12 mouse cellular contexts compared by ENCODE assay signal in genomic region chr4:75212396-75213175, GRCm38 (mm10).
DNase-seq lines count a peak whose midpoint lies in the region; ATAC-seq and TF ChIP-seq lines count a peak whose summit lies in the region.
"Had no signal": no experiment of that assay in that cellular context is flagged by ENCODE, and none has a peak within 500 bp of the region (broad histone marks: within the 10 kb centered on the region; RNA-seq: fewer than 3 reads in every experiment).

No protein-coding gene starts in this region.

- peak; percentile 28 for DNase-seq in R1 (ENCODE audit: low read depth, low spot score)
- DNase-seq in layer of hippocampus, adult 9-11 months: peak; percentile 71
- no peak for DNase-seq in urinary bladder, postnatal 36 days (ENCODE audit: low spot score in 2 of 2)
- no peak for DNase-seq in thymus, adult 2 months
- no peak for DNase-seq in adrenal gland, postnatal 25 days
- DNase-seq in urinary bladder, postnatal 14 days (ENCODE audit: low spot score): no peak
- DNase-seq: cerebellum, adult 11 months; kidney, postnatal 10 days; lung, embryonic 14.5 days had no signal

- peak; percentile 99 for ATAC-seq in frontal cortex, adult (ENCODE audit: low TSS enrichment)
- peak; percentile 97 for ATAC-seq in midbrain, embryonic 15.5 days (replicated peaks)

- no peak for TF ChIP-seq CTCF in thymus, adult 2 months (IDR thresholded peaks at IDR 0.05; ENCODE audit: borderline replicate concordance, control insufficient read depth, extremely low read depth, insufficient read depth, low read length, poor library complexity)

- TF ChIP-seq POLR2A in thymus, adult 2 months (IDR thresholded peaks at IDR 0.05; ENCODE audit: control insufficient read depth, extremely low read depth, insufficient read depth, low read length, poor library complexity): no peak

- H3K27me3 ChIP-seq in midbrain, embryonic 15.5 days (replicated peaks): no peaks in the 10 kb centered on the region
- no peaks in the 10 kb centered on the region for H3K27me3 ChIP-seq in thymus, adult 2 months (ENCODE audit: control insufficient read depth, insufficient read depth, low read length)
- H3K27me3 ChIP-seq: stomach, embryonic 15.5 days had no signal

- H3K27ac ChIP-seq in midbrain, embryonic 15.5 days: 0 out of 2 replicates have a peak overlapping the region, but pooled peaks have one; percentile 43
- H3K27ac ChIP-seq in thymus, adult 2 months (ENCODE audit: control insufficient read depth, insufficient read depth, low read length): no peak overlapping the region
- H3K27ac ChIP-seq: stomach, embryonic 15.5 days had no signal

- H3K9me3 ChIP-seq in midbrain, embryonic 15.5 days: no peaks in the 10 kb centered on the region
- H3K9me3 ChIP-seq: stomach, embryonic 15.5 days had no signal

- H3K9ac ChIP-seq in midbrain, embryonic 15.5 days: no peak overlapping the region
- H3K9ac ChIP-seq: lung, embryonic 14.5 days; stomach, embryonic 15.5 days had no signal

- H3K4me3 ChIP-seq in midbrain, embryonic 15.5 days: no peak overlapping the region
- no peak overlapping the region for H3K4me3 ChIP-seq in thymus, adult 2 months (ENCODE audit: control insufficient read depth, insufficient read depth, low read length)
- H3K4me3 ChIP-seq: stomach, embryonic 15.5 days had no signal

- no peaks in the 10 kb centered on the region for H3K4me1 ChIP-seq in midbrain, embryonic 15.5 days
- no peaks in the 10 kb centered on the region for H3K4me1 ChIP-seq in thymus, adult 2 months (replicated peaks; ENCODE audit: control insufficient read depth, insufficient read depth, low read length)
- H3K4me1 ChIP-seq: stomach, embryonic 15.5 days had no signal

- H3K36me3 ChIP-seq in midbrain, embryonic 15.5 days (replicated peaks): no peaks in the 10 kb centered on the region
- no peaks in the 10 kb centered on the region for H3K36me3 ChIP-seq in thymus, adult 2 months (ENCODE audit: control insufficient read depth, insufficient read depth, low read length)
- H3K36me3 ChIP-seq: stomach, embryonic 15.5 days had no signal

- H3K4me2 ChIP-seq in midbrain, embryonic 15.5 days: no peak overlapping the region
- H3K4me2 ChIP-seq: lung, embryonic 14.5 days; stomach, embryonic 15.5 days had no signal

Comparison
In these comparisons a context has a peak if more than half of its experiments do, and no peak if none do; other contexts are left out.
1. DNase-seq: peak in R1 (single experiment) and layer of hippocampus, adult 9-11 months (single experiment); none in urinary bladder, postnatal 36 days (0 of 2), thymus, adult 2 months (single experiment), adrenal gland, postnatal 25 days (single experiment) and urinary bladder, postnatal 14 days (single experiment).